Mouse (Mus musculus) liver, embryonic 18 days (tissue): ENCODE measurements around the gene Jmjd8. TPM values are rescaled to one million over a fixed set of nuclear protein-coding genes. Genes with fewer than 3 reads are reported as not detected.

Experiments used
- polyA plus RNA-seq: library from polyadenylated mRNA; depleted of rRNA; stranded (reverse); fragments of >200 nt; gene quantifications from 2 replicates; pipeline ENCODE4 v1.2.3, GENCODE M21; 2012; rRNA removed

Gene Jmjd8
- polyA plus RNA-seq, 1 experiment: 22.4 TPM

Other genes starting within 250 kb of the Jmjd8 start
- gene Lmf1, start 249.8 kb upstream of the Jmjd8 start, polyA plus RNA-seq: 5.2 and 6.2 TPM in 2 replicates
- gene Gng13, start 111.7 kb upstream of the Jmjd8 start, polyA plus RNA-seq: 0.05 TPM in 1 of 2 replicates, not detected in the other
- gene Chtf18, start 101.4 kb upstream of the Jmjd8 start, polyA plus RNA-seq: 5.2 and 6.8 TPM in 2 replicates
- 7.9 and 8.1 TPM in 2 replicates for gene Rpusd1, start 101.2 kb upstream of the Jmjd8 start, polyA plus RNA-seq
- gene Mslnl, start 92.8 kb upstream of the Jmjd8 start, polyA plus RNA-seq: not detected in 2 replicates
- 8.0 and 9.1 TPM in 2 replicates for gene Msln, start 74.5 kb upstream of the Jmjd8 start, polyA plus RNA-seq
- 10.9 and 12.1 TPM in 2 replicates for gene Narfl, start 55.1 kb upstream of the Jmjd8 start, polyA plus RNA-seq
- gene Haghl, start 43.2 kb upstream of the Jmjd8 start, polyA plus RNA-seq: 7.7 and 9.7 TPM in 2 replicates
- gene Ccdc78, start 42.3 kb upstream of the Jmjd8 start, polyA plus RNA-seq: 0.01 and 0.02 TPM in 2 replicates
- 45.0 and 49.0 TPM in 2 replicates for gene Fam173a, start 36.0 kb upstream of the Jmjd8 start, polyA plus RNA-seq
- not detected in 2 replicates for gene AC134908.4, start 33.2 kb upstream of the Jmjd8 start, polyA plus RNA-seq
- gene Metrn, start 31.7 kb upstream of the Jmjd8 start, polyA plus RNA-seq: 13.1 and 16.2 TPM in 2 replicates
- gene Fbxl16, start 19.8 kb upstream of the Jmjd8 start, polyA plus RNA-seq: 0.08 TPM in 2 replicates
- 14.1 and 15.5 TPM in 2 replicates for gene Wdr24, start 5.2 kb upstream of the Jmjd8 start, polyA plus RNA-seq
- gene Stub1, start 4.5 kb downstream of the Jmjd8 start, polyA plus RNA-seq: 82.1 and 92.4 TPM in 2 replicates
- gene Rhbdl1, start 8.4 kb downstream of the Jmjd8 start, polyA plus RNA-seq: 1.3 and 2.0 TPM in 2 replicates
- gene Gm20683, start 12.9 kb downstream of the Jmjd8 start, polyA plus RNA-seq: 2.9 and 3.8 TPM in 2 replicates
- 28.3 and 35.9 TPM in 2 replicates for gene Rhot2, start 16.0 kb downstream of the Jmjd8 start, polyA plus RNA-seq
- gene Wdr90, start 32.6 kb downstream of the Jmjd8 start, polyA plus RNA-seq: 8.8 and 9.9 TPM in 2 replicates
- gene Mcrip2, start 39.9 kb downstream of the Jmjd8 start, polyA plus RNA-seq: 34.5 and 45.2 TPM in 2 replicates
- gene Mettl26, start 46.2 kb downstream of the Jmjd8 start, polyA plus RNA-seq: 61.8 and 63.8 TPM in 2 replicates
- 0.13 and 0.16 TPM in 2 replicates for gene Wfikkn1, start 52.0 kb downstream of the Jmjd8 start, polyA plus RNA-seq
- gene Rab40c, start 90.9 kb downstream of the Jmjd8 start, polyA plus RNA-seq: 8.7 and 11.1 TPM in 2 replicates
- gene Pigq, start 116.1 kb downstream of the Jmjd8 start, polyA plus RNA-seq: 123 and 127 TPM in 2 replicates
- 2.6 and 3.4 TPM in 2 replicates for gene Nhlrc4, start 116.1 kb downstream of the Jmjd8 start, polyA plus RNA-seq
- 0.03 and 0.04 TPM in 2 replicates for gene A930017K11Rik, start 123.7 kb downstream of the Jmjd8 start, polyA plus RNA-seq
- gene Capn15, start 156.9 kb downstream of the Jmjd8 start, polyA plus RNA-seq: 5.2 and 6.5 TPM in 2 replicates
- gene Rab11fip3, start 240.7 kb downstream of the Jmjd8 start, polyA plus RNA-seq: 4.6 and 4.8 TPM in 2 replicates